Mouse (Mus musculus) kidney, embryonic 14.5 days (tissue): ENCODE measurements at regions not wholly inside any gene's neighbourhood (a gene's known extent, or its start where the extent isn't known, plus 50 kb on each side); places are given as distances from the start of the nearest gene placed in this dataset. TPM values are rescaled to one million over a fixed set of nuclear protein-coding genes. Genes with fewer than 3 reads are reported as not detected.

Experiments used
- ATAC-seq: fragments of 200-750 bp; cut with Nextera tagmentation; 2 replicates; pipeline ENCODE4 v1.8.0; 2017; ENCODE audit warnings: moderate number of reproducible peaks, mild to moderate bottlenecking, moderate TSS enrichment, moderate library complexity; ENCODE audit not compliant: low FRiP score, low TSS enrichment
- H3K27ac ChIP-seq: fragments of 300-500 bp; sonication (generic); 2 replicates; pipeline ENCODE4 v1.5.1; 2014; ENCODE audit warnings: low read depth, mild to moderate bottlenecking, low read length, moderate library complexity, mixed read lengths
- H3K27me3 ChIP-seq: fragments of 300-500 bp; sonication (generic); 2 replicates; pipeline ENCODE4 v1.6.1; 2014; ENCODE audit warnings: mild to moderate bottlenecking, low read length; ENCODE audit not compliant: control insufficient read depth, insufficient read depth
- H3K36me3 ChIP-seq: fragments of 300-500 bp; sonication (generic); 2 replicates; pipeline ENCODE4 v1.6.1; 2014; ENCODE audit warnings: low read length, mixed read lengths; ENCODE audit not compliant: control insufficient read depth, insufficient read depth
- H3K4me1 ChIP-seq: fragments of 300-500 bp; sonication (generic); 2 replicates; pipeline ENCODE4 v1.6.1; 2014; ENCODE audit warnings: low read length, mixed read lengths; ENCODE audit not compliant: control insufficient read depth, insufficient read depth
- H3K4me2 ChIP-seq: fragments of 300-500 bp; sonication (generic); replicated peaks from 2 replicates; pipeline ENCODE4 v1.6.1; 2014; ENCODE audit warnings: low read depth, mild to moderate bottlenecking, low read length
- H3K4me3 ChIP-seq: fragments of 300-500 bp; sonication (generic); 2 replicates; pipeline ENCODE4 v1.5.1; 2014; ENCODE audit warnings: mild to moderate bottlenecking, low read length
- H3K9ac ChIP-seq: fragments of 300-500 bp; sonication (generic); 2 replicates; pipeline ENCODE4 v1.6.1; 2014; ENCODE audit warnings: low read depth, mild to moderate bottlenecking, low read length, moderate library complexity
- H3K9me3 ChIP-seq: fragments of 300-500 bp; sonication (generic); 2 replicates; pipeline ENCODE4 v1.6.1; 2016; ENCODE audit warnings: low read length; ENCODE audit not compliant: control insufficient read depth
- microRNA-seq: library from miRNA; unstranded; fragments of <30 nt; microRNA quantifications from one replicate; pipeline ENCODE4, GENCODE M21; 2016

GRCm38 (mm10) chr6:70011555-70011954 lies 780.5 kb downstream of the Rpia start:
- Histone ChIP-seq H3K9ac (no peak overlapping the region), H3K4me2 (no peak overlapping the region), H3K4me3 (no peak overlapping the region), H3K4me1 (no peaks in the 10 kb centered on the region), H3K9me3 (no peaks in the 10 kb centered on the region), H3K27me3 (no peaks in the 10 kb centered on the region), H3K27ac (no peak overlapping the region), H3K36me3 (no peaks in the 10 kb centered on the region)
- no peak for ATAC-seq

Small RNAs in the stretch of these regions (microRNA-seq; reads per million reads assigned to microRNA genes)
- not detected for gene Gm23694
- gene Gm24096 = not detected
